Mouse (Mus musculus): ENCODE measurements around the gene Zfp385a. TPM values are rescaled to one million over a fixed set of nuclear protein-coding genes. Genes with fewer than 3 reads are reported as not detected.
A peak's percentile ranks its signal among the peaks of the same experiment; 100 is the strongest.

Zfp385a gene
- 10 to 100 TPM; 10.1 to 18.3 TPM for total RNA-seq (2021)
- 16.7 and 17.1 TPM in 2 replicates for polyA plus RNA-seq (2012; rRNA removed)
- long read RNA-seq, transcript Zfp385a-203 (7 exons, 2,221 nt) = major isoform, 5 of 6 reads
- long read RNA-seq, partial matches to known transcripts = 0 of 6 reads
- long read RNA-seq, other reads (novel, unspliced or antisense) = 1 of 6 reads

- peak; percentile 75 for DNase-seq
Measured at GRCm38 (mm10) chr15:103339961-103340337, at the start of gene Zfp385a. Gene Zfp385a (minus strand): TSS chr15:103340093.

DNA sequence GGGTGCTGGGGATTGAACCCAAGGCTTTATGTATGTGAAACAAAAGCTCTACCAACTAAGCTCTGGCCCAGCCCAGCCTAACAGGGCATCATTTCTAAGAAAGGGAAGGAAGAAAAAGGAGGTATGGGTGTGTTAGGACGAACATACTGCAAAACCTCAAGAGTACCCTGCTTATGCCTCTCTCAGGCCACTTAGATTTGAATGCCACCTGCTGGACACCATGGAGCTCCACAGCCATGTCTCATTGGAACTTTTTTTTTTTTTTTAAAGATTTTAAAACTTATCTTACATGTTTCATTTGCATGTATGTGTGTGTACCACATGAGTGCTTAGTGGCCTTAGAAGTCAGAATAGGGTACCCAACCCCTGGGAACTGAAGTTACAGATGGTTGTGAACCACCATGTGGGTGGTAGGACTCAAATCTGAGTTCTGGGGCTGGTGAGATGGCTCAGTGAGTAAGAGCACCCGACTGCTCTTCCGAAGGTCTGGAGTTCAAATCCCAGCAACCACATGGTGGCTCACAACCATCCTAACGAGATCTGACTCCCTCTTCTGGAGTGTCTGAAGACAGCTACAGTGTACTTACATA lies 48.8 kb upstream of the Zfp385a start:
- no peak for DNase-seq

DNA sequence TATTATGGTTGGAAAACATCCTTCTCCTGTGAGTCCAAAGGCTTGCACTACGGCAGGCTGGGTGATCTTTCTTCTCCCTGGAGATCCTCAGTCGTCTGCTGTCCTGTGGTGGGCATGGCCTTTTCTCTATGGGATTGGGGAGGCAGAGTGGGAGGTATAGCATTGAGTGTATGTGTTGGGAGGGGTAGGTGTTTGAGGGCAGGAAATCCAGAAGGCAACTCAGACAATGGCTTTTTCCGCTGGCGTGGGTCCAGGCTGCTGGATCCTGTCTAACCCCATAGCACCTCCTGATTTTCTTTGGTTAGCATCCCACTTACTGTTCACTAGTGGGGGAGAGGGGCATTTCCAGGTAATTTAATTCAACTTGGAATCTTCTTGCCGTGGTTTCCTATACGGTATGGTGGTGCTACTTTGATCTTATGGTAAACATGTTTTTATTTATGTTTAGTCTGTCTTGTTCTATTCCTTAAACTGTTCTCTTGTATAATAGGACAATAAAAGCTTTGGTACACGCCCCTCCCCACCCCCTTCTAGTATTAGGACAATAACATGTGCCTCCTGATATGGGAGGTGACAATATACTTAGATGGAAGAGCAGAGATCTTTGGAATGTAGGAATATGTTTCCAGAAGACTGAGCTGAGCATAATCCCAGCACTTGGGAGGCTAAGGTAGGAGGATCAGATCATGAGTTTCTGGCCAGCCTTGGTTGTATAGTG lies 44.0 kb upstream of the Zfp385a start:
- peak; percentile 64 for DNase-seq

DNA sequence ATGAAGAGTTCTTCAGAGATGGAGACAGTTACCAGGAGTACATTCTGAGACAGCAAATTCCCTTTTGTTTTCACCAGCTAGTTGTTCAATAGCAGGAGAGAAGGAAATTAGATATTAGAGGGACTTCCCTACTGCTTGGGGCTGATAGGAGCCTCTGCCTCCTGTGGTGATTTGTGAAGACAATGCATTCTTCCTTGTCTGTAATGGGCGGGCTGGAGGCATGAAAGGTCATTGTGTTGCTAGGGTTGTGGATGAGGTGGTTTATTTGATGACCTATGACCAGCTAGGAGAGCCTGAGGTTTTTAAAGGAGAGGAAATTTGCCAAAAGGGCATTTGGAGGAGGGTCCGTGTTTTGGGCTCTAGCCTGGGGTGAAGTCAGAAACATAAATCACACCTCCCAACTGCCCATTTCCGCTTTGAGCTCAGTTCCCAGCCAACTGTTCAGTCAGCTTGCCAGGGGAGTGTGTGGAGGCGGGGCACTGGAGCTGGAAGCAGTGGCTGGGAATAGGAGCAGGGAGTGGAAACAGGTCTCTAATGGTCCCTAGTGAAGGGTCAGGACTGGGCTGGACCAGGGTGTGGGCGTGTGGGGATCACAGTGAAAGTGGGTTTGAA lies 43.0 kb upstream of the Zfp385a start:
- DNase-seq = peak; percentile 76

DNA sequence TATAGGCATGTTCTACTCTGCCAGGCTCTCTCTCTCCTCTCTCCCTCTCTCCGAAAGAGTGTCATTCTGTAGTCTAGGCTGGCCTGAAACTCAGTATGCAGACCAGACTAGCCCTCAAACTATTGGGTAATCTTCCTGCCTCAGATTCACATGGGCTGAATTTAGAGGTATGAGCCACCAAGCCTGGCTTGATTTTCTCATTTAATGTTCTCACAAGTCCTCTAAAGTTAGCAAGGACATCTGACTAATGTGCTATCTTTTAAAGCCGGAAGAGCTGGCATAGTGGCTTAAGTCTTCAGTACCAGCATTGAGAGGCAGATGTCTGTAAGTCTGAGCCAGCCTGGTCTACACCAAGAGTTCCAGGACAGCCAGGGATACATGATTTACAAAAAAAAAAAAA lies 42.2 kb upstream of the Zfp385a start:
- DNase-seq = peak; percentile 44

GRCm38 (mm10) chr15:103378665-103379356 lies 38.9 kb upstream of the Zfp385a start:
- no peak for DNase-seq

DNA sequence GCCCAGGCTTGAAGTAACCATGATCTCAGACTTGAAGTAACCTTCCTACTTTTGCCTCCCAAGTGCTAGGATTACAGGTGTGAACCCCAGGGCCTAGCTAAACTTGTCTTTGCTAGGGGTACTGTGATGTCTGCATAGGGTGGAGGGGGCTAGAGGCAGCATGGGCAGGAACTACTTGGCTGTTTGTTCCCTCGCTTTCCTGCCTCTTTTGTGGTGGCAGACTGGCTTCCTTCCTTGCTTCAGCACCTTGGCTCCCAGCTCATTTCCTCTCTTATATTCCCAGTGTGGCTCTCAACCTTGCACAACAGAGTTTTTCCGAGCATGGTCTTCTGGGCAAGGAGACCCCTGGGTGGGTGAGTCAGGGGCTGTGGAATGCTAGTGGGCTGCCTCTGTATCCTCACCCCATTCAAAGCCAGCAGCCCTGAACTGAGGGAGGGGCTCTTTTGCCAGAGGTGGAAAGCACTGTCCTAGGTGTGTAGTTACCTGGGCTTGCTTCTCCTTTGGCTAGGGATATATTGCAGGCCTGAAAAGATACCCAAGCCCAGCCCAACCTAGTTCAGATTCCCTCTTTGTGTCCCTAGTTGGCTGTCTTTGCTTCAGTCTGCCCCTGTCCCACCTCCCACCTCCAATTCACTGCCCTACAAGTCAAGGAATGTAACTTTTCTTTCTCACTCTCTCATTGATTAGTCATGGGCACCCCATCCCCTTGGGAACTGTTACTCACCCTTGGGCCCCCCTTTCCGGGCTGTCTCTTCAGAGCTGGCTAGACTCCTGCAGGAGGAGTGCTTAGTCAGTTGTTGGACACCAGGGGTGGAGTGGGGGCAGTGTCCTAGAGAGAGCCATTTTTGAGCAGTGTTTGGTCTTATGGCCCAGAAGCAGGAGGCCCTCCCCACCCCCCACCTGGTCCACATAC lies 38.1 kb upstream of the Zfp385a start:
- peak; percentile 51 for DNase-seq

DNA sequence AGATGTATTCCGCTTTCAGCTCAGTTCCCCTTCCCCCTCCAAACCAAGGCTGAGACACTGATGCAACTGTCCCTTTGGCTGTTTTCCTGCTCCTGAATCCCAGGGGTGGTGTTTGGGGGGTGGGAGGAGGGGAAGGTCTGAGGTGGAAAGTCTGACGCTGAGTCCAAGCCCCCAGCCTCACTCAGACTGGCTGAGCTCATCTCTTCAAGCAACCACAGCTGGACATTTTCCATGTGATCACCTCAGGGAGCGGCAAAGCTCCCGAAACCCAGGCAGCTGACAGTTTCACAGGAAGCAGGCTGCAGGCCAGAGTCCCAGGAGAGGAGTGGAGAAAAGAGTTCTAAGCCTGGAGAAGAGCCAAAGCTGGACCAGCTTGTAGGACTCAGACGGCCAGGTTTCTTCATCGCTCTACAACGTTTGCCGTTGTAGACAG lies 37.0 kb upstream of the Zfp385a start:
- peak; percentile 43 for DNase-seq

GRCm38 (mm10) chr15:103375112-103375800 lies 35.4 kb upstream of the Zfp385a start:
- no peak for DNase-seq

DNA sequence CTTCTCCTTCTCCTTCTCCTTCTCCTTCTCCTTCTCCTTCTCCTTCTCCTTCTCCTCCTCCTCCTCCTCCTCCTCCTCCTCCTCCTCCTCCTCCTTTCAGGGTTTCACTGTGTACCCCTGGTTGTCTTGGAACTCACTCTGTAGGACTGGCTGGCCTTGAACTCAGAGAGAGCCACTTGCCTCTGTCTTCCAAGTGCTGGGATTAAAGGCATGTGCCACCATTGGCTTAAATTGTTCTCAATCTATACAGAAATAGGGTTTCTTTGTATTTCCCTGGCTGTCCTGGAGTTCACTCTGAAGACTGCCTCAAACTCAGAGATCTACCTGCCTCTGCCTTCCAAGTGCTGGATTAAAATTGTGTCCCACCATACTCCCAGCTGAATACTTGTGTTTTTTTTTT lies 32.6 kb upstream of the Zfp385a start:
- no peak for DNase-seq

DNA sequence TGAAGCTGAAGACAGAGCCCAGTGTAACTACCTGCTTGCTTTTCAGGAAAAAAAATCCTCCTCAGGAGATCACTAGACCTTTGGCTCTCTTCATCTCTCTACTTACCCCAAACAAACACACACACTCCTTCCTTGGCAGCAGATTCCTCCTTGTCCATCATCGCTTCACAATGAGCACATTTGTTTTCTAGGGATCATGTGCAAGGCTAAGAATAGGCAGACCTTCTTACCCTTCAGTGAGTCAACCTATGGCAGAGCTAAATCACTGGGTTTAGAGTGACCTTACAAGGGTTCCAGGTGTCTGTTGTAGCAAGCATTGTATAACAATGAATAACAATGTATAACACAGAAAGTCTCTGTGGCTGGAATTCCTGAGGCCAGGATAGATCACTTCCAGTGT lies 31.8 kb upstream of the Zfp385a start:
- DNase-seq = no peak

DNA sequence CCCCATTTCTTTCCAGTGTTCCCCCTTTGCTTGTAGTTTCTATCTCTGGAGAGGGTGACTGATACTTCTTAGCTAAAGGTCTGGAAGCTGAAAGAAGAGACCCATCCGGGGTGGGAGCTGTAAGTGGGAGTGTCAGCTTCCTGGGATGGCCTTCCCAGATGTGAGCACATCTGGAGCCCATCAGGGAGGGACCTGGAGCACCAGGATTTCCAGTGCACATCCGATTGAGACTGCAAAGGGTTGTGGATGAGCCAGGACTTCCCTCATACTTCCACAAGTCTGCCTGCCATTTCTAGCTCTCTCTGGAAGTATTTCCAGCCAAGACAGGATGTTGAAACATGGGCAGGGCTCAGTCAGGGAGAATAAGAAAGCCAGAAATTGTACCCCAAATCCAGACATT lies 31.3 kb upstream of the Zfp385a start:
- no peak for DNase-seq

GRCm38 (mm10) chr15:103370462-103370861 lies 30.6 kb upstream of the Zfp385a start:
- DNase-seq = no peak

GRCm38 (mm10) chr15:103369123-103369522 lies 29.2 kb upstream of the Zfp385a start:
- DNase-seq = no peak

- DNase-seq = no peak
Measured at GRCm38 (mm10) chr15:103368179-103368940, 28.5 kb upstream of the Zfp385a start.

DNA sequence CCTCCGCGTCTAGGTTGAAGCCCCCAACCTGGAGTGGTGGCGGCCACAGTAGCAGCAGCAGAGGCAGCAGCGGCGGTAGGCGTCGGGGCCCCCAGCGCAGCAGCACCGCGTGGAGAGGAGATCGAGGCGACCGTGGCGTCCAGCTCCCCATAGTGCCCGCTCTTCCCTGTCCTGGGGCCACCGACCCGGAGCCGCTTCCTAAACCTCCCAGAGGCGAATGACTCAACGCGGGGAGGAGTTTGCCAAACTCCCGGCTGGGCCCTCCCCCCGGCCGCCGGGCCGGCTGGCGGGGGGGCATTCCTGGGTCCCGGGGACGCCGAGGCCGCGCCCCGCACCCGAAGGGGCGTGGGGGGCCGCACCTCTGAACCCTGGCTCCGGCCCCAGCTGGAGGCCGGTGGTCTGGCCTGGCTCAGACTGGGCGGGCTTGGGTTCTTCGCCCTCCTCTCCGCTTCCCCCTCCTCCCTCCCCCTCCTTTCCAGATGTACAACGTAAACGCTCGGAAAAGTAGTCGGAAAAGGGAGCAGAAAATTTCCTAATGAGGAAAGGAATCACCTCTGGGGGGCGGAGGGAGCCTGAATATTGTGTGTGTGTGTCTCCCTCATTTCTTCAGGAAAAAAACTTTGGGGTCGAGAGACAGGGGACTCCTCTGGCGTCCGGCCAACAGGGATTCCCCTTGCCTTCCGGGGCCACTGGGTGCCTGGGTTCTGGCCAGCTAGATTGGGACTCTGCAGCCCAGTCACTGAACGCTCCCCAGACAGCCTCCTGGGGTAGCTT lies 26.7 kb upstream of the Zfp385a start, which contains the start of gene Itga5:
Itga5 (minus strand) TSS at position 388 of the 774 bp plus-strand sequence.
- DNase-seq = peak; percentile 95

GRCm38 (mm10) chr15:103365471-103366375 lies 25.8 kb upstream of the Zfp385a start:
- DNase-seq = peak; percentile 72

GRCm38 (mm10) chr15:103364761-103365160 lies 24.9 kb upstream of the Zfp385a start:
- DNase-seq = no peak
